Mouse (Mus musculus): ENCODE data around the gene Zranb1.

Zranb1 gene

DNA sequence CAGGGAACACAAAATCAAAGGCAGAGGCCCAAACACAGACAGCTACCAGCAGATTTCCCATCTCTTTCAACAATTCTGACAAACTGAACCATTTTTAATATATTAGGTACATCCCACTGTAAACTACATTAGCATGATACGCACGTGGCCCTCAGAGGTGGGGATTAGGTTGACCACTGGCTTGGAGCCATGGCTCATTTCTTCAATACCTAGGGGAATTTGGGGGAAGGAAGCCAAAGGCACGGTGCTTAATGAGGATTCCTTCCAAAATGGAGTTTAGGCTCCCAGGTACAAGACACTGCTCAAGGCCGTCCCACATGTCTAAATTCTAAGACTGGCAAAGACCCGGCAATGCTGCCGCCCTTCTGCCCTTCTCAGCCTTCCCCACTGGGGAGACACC, 71.3 kb downstream of the Zranb1 start:
- DNase-seq, result no peak

DNA sequence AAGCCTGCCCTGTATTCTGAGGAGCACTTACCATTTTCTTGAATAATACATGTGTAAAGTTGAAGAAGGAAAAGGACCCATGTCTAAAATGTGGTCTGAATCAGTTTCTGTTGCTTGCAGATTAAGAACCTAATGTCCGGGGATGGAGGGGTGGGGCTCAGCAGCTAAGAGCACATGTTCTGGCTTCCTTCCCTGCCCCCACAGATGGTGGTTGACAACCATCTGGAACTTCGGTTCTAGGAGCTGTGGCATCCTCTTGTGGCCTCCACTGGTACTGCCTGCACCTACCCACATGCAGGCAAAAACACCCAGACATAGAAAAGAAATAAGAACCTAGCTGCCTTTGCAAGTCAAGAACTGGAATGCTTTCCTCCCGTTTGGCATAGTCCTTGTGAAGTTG, 72.5 kb downstream of the Zranb1 start:
- DNase-seq, result peak; percentile 92

DNA sequence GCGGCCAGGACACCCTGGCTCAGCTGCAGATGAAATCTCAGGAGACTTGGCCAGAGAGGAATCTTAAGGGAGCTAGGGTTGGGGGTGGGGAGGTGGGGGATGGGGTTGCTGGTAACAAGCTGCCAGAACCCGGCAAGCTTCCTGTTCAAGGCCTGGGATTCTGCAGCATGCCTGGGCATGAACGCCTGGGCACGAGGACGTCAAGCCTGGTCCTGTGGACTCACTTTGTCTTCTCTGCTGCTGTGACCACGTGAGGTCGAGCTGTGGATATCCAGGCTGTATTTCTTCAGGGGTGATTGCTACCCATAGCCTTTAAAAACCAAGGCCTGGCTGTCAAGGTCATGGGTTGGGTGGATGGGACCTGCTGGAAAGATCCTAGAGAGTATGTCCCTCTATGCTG, 74.8 kb downstream of the Zranb1 start:
- no peak for DNase-seq

DNA sequence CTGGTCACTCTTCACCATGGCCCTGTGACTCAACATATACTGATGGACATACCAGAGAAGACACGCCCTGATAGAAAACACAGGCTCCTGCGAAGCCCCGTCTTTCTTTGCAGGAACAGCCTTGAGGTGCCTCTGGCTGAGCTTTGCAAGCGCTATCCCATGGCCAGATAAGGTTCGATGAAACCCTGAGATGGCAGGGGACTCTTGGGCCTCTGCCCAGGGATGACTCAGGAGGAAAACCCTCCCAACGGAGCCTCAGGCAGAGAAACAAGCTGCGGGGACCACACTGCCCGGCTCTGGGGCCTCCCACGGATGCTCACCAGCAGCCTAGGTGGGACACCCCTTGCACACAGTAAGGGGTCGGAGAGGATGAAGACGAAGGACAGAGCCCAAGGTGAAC, 76.4 kb downstream of the Zranb1 start:
- DNase-seq, result peak; percentile 36

DNA sequence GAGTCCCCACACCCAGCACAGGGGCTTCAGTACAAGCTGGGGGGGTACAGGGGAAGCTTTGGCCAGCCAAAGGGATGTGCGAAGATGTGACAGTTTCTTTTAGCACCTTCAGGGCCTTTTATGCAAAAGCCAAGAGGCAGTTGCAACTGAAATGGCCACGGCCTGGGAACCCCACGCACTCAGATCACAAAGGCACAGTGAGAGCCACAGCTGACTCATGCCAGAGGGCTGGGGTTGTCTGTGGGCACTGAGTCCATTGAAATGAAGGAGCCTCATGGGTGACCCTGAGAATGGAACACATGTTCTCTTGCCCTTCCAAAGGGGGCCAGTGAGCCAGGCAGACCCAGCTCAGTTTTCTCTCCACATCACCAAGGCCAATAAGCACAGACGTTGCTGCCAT, 77.7 kb downstream of the Zranb1 start:
- no peak for DNase-seq

DNA sequence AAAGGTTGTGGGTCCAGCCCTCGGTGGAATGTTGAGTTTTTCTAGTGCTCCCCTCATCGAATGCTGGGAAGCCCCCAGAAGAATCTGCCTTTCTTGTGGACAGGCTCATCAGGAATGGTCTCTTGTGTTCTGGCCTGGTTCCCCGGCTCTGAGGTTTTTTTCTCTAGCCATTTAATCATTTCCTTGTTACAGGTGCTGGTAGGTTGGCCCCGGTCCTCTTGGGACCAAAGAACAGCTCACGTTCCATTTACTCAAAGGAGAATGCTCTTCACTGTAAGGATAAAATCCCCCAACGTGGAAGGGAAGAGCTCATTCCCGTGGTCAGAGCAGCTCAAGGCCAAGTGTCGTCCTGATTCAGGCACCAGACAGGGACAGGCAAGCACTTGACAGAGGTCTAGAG, 78.7 kb downstream of the Zranb1 start:
- DNase-seq, result no peak

DNA sequence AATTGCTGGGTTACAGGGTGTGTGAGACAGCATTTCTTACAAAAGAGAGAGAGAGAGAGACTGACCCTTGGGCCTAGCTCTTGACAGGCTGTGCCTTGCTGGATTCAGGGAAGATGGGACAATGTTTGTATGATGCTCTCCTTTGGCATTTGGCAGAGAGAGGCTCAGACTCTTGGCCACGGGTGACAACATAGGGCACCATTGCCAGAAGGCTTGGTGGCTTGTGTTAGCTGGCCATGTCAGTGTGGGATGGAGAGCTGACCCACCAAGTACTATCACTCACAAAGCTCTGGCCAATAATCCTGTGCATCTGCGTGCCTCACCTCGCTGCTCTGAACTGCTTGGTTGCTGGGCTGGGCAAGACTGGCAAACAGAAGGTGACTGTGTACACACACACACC, 79.5 kb downstream of the Zranb1 start:
- DNase-seq, result no peak

DNA sequence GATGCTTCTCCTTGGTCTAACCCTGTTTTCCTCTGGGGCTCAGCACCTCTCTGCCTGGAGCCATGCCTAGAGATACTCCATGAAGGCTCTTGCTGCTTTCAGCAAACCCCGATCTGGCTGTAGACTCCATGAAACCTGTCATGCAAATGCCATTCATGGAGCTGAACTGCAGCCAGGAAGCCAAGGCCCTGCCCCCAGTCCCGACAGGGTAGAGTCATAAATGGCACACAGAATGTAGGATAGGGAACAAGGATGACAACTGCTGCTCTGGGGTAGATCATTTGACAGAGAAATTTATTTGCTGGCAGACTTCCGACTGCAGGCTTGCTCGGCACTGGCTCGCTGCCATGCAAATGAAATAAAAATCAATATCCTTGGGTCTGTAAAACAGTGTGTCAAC, 80.2 kb downstream of the Zranb1 start:
- peak; percentile 32 for DNase-seq

DNA sequence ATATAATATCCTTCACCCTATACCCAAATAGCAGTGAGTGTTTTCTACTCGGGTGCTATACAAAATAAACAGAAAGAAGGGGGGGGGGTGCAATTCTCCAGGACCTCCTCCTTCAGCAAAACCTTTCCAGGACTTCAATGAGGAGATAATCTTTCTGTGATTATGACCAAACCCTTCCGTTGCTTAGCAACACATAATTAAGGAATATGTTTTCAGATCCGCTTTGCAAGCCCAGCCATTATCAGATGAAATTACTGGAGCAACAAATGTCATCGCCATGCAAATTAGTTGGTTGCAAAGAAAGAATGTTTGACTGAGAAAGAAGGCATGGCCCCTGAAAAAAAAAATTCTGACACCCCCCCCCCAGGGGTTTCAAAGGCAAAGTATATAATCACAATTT, 80.7 kb downstream of the Zranb1 start:
- no peak for DNase-seq

DNA sequence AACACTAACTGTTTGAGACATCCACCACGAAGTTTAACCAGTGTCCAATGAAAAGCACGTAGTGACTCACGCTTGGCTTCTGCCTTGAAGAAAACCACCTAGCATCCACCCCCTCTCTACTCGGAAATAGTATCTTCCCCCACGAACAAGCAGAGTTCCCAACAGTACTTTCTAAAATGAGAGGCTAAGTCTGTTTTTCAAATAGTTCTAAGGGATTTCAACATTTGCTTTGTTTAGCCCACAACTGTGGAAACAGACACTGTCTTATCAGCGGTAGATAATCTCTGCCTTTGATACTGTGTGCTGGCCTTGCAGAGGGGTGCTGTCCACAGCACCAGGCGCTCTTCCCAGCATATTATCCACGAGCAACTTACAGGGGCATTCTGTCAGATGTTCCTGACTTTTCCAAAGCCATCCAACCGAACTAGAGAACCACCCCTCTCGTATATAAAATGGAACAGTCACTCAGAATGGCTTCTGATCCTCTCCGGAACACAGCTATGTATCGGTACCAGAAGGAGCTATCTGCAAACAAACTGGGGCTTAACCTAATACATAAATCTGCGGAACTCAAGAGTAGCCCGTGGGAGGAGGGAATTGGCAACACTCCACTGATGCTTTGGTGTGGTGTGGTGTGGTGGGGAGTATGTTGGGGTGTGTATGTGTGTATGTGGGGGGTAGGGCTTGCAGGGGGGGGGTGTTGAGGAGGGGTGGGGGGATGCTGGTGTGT, 81.9 kb downstream of the Zranb1 start:
- no peak for DNase-seq

DNA sequence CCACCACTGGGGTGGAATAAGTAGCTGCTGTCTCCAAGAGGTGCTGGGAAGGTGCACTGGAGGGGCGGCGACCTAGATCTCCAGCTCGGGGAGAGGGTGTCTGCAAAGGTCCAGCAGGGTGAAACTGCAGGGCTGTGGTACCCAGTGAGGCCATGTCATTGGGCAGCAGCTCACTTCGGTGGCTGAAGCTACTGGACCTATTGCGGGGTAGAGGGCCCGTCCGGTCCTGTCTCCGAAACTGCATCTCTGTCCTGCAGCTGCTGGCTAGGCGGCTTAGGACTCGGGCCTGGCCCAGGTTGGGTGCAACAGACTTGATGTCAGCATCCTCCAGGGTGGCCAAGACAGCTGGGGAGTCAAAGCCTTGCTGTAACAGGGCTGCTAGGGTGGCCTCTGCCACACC, 83.0 kb downstream of the Zranb1 start:
- DNase-seq, result no peak

DNA sequence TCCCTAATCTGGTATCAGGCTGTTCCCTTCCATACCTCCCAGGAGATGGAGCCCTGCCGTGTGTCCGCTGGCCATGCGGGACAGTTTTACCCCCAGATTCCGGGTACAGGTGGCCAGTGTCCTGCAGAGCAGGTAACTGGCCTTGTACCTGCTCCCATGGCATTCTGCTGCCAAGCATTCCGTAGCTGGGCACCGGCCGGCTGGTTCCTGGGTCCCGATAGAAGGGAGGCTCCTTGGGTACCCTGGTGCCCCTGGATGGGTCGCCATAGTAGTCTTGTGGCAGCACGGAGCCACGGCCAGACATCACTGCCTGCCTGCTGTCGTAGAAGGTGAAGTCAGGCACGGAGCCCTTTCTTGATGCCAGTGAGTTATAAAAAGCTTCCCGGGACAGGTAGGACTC, 83.7 kb downstream of the Zranb1 start:
- DNase-seq, result no peak

DNA sequence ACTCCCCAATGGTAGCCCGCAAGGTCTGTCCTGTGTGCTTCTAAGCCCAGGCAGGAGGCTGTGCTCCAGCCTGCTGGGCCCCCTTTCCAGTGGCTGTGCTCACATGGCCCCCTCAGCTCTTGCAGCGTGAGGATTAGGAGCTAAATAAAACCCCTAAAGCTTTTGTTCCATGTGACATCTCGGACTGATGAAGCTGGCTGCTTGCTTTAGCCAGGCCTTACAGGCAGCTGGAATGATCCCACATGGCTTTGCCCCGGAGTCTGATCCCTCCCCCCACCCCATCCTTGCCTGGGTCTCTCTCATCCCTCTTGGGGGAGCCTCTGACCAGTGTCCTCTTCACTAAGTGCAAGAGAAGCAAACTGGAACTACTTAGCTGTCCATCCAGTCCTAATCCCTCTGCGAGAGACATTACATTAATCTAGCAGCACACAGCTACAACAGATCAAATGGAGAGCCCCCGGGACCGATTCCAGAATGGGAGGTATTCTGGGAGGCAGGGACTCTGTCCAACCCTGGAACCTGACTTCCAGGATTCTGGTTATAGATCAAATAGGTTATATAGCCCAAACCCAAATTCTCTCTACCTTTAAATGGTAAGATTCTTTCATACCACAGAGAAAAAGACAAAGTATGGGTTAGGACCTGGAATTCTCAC, 84.6 kb downstream of the Zranb1 start:
- no peak for DNase-seq

DNA sequence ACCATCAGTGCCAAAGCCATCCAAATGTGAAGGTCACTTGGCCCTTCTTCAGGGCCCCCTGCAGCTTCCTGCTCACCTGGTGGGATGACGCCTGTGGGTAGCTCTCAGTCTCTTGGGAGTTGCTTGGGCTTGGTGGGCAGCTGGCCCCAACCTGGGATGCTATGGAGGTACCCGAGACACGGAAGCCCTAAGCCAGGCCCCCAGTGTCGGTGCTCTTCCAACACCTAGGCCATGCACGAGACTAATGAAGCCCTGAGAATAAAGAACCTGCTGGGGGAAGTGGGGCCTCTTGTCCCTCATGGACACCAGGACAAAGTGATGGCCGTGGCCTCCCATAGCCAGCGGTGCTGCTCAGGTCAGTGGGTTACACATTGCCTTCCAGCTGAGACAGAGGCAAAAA, 88.0 kb downstream of the Zranb1 start:
- no peak for DNase-seq

DNA sequence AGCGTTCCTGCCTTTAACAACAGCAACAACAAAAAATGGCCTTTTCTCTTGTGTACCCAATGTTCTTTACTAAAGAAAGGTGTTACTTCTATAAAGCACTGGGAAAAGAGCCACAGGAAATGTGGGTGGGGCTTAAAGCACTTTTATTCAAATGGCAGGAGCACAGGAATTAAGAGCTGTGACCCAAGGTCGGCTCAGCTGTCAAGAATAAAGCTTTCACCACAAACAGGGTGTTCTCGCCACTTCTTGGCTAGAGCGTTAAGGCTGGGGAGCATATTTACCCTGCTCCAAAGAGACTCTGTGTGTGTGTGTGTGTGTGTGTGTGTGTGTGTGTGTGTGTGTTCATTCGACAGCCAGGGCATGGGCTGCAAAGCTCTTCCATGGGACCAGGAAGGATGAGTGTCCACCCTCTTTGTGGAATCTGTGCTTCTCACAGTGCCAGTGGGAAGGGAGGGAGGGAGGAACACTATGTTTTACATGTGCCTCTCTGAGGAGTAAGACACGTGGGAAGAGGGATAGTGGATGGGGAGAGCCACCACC, 88.6 kb downstream of the Zranb1 start:
- peak; percentile 35 for DNase-seq

DNA sequence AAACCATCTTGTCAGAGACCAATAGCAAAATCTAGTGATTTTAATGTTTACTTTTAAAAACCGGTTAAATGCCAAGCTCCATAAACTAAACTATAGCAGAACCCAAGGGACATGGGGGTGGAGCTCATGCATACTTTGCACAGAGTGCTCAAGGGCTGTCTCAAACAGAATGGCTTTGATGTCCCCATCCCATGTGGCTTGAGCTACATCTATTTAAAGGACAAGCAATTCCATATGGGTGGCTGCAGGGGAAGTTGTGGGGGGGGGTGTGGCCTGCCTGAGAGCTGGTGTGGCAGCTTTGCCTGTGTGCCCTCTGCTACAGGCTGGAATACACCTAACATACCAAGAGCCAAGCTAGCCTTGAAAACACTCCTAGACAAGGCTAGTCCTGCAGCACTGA, 93.8 kb downstream of the Zranb1 start:
- no peak for DNase-seq

DNA sequence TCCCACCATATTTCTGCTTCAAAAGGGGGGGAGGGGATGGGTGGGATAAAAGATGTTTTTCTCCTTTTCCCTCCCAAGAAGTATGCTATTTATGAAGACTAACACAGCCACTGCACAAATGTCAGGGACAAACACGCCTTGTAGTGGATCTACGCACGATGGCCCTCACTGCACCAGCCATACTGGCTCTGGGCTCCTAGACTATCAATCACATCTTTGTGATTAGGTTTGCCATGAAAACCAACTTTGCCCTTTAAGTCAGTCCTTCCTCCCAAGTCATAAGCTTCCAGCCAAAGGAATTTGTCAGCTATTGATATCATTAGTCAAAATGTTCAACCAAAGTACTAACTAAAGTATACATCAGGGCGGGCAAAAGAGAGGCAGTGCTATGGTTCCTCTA, 97.0 kb downstream of the Zranb1 start:
- no peak for DNase-seq

DNA sequence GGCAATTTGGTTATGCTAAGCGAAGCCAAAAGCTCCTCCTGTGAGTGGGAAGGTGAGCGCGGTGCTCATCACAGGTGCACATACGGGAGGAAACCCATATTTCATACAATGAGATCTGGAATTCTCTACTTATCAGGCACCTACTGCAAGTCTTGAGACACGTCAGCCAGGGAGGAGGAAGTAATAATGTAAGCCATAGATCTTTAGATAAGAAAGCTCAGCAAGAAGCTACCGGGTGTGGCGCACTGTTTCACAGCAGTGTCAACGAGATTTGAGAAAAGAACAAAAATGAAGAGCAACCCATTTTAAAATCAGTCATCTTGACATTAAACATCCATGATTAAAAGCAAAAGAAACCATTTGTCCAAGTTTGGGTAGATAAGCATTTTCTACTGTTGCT, 98.1 kb downstream of the Zranb1 start:
- no peak for DNase-seq

DNA sequence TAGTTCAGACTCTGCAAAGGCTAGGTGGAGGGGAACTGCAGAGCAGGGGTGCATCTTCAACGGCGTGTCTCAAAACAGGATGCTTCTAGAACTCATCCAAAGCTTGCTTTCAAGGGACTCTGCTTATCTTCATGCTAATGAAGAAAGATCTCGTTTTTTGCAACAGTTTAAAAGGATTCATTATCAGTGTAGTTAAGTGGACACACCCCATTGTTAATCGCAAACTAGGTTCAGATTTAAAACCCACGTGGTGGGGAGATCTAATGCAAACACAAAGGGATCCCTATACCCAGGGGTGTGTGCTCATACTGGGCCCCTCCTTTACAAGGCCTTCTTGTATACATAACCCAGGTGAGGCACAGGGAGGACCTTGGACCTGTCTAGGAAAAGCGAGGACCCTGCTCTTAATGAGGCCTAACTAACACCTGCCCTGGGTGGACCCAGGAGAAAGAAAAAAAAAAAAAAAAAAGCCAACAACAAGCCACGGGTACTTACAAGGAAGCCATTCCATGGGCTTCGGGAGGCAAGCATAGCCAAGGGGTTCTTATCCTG, 98.6 kb downstream of the Zranb1 start:
- no peak for DNase-seq

DNA sequence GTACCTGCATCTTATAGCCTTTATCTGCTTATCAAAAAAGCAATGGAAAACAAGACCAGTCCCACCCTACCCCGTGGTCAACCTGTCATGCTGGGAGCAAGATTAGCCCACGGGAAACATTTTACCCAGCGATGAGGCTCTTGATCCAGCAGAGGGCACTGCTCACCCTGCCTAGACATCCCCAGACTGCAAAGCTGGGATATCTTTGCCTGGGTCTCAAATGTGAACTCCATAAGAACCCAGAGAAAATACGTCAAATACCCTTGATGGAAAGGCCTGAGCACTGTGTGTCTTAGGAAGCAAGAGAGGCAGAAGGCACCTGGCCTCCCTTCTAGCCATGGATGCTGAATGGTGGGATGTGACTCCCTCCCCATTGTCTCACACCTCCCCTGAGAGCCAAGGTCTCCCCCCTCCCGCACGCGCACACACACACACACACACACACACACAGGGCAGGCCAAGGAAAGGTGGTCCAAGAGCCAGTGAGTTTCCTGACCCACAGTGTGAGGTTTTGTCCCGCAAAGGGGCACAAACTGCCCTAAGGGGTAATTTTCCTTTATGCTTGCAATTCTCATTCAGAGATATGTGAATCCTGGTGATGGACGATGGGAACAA, 101.8 kb downstream of the Zranb1 start:
- DNase-seq, result peak; percentile 80

DNA sequence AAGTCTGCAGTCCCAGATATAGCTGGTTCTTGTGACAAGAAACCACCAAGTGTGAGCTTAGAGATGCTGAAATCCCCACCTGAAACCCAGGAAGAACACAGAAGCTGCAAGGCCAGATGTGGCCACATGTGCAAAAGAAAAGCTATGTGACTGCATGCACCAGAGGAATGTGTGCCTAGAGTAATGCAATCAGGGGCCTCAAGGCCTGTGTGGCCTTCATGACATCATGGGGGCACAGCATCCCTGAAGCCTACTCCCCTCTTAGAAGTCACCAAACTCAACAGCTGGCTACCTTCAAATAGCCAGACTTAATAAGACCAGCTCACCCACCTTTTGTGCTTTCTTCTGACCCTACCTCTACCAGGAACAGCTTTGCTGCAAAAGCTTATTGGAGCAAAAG, 105.0 kb downstream of the Zranb1 start:
- DNase-seq, result no peak

All from lung, postnatal 10 days (tissue).